Mouse (Mus musculus) heart, postnatal 14 days (tissue): Measurements from ENCODE around the gene Mob1b. TPM values are rescaled to one million over a fixed set of nuclear protein-coding genes. Genes with fewer than 3 reads are reported as not detected.

Source experiments
- DNase-seq, 2 experiments: peaks; one replicate each; pipeline ENCODE4 v3.0.0; 2021 to 2022
- intact Hi-C: fragments of 180-260 bp; cut with DNase I; formaldehyde crosslinking; loops from one replicate; pipeline ENCODE4 v1.15.1; 2025
- long read RNA-seq, 2 experiments: library from polyadenylated mRNA; stranded (forward); transcript quantifications; one replicate each; pipeline ENCODE4 v2.0.0; 2021
- total RNA-seq, 2 experiments: library from RNA; stranded (reverse); gene quantifications; 2 replicates each; pipeline ENCODE4 v1.2.3; 2021

The Mob1b gene
- 10 to 100 TPM; 41.7 to 42.9 TPM for total RNA-seq
- long read RNA-seq, experiment 1, transcript Mob1b-201 (6 exons, 2,705 nt), result major isoform, 14 of 18 reads
- long read RNA-seq, experiment 1, partial matches to known transcripts, result 0 of 18 reads
- long read RNA-seq, experiment 1, other reads (novel, unspliced or antisense), result 3 of 18 reads
- long read RNA-seq, experiment 2, full-length matches to known transcripts, result 19 of 21 reads
- long read RNA-seq, experiment 2, partial matches to known transcripts, result 0 of 21 reads
- long read RNA-seq, experiment 2, other reads (novel, unspliced or antisense), result 2 of 21 reads

DNA sequence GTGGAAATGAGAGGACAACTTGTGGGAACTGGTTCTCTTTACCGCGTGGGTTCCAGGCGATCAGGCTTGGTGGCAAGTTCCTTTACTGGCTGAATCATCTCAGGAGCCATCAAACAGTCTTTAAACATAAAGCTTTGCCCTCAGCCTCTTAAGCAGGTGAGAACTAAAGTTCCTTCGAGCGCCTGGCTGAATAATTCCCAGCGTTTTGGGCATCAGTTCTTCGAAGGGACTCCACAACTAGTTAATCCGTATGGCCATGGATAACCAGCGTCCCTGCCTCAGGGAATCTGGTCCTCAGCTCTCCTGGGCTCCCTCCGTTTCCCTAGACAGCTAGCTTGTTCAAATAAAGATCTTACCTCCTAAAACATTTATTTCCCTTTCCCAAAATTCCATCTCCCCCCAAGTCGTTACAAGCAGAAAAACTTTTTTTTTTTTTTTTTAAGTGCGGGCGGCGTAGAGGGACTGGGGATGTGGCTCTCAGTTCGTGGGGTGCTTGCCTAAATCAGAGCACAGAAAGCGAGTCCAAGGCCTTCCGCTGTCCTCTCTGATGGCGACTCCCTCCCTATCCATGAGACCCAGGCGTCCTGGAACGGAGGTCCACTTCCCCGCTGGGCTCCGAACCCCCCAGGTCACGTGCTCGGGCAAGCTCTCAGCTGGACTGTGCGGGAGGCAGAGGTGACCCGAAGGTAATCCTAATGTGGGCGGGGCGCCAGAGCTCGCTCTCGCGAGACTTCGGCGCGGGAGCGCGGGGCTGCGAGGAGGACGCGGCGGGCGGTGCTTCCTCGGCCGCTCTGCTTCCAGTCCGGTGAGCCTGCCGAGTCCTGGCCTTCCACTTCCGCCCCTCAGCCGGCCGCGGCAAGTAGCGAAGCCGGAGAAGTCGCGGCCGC lies at the start of gene Mob1b:
Mob1b (plus strand) TSS at position 740 of the 887 bp plus-strand sequence.
- peak; percentile 100 for DNase-seq
- intact Hi-C loops, result loop anchor here (1.0 to 2.0 kb wide), 2 partner anchors 32 to 44 kb away; partner anchors contain the start of gene Dck

DNA sequence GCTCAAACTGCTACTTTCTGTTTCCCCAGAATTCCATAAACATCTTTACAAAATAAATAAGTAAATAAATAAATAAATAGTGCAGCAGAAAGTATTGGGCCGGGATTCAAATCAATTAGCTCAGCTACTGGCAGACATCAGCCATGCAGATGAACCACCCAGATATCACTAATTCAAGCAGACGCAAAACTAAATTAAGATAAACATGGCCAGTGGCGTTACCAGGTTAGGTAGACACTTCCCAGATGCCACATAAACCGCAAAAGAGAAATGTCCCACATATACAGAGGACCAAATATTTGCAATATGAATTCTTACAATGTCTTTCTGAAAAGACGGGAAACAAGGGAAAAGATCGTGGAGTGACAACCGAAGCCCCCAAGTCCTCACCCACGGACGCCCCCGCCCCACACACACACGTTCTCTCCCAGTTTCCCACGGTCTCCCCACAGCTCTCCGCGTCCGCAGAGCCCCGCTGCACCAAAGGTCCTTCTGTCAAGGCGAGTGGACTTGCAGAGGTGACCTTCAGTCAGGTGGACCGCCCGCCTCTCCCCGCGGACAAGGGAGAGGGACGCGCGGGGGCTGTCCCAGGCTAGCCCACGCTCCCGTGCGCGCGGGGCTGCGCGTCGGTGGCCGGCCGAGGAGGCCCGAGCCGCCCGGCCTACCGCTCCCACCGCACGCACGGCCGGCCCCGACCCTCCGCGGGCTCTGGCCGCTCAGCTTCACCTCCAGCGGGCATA lies 45.8 kb upstream of the Mob1b start:
- intact Hi-C loops, result loop anchor here (5.0 kb wide), 2 partner anchors 87 to 108 kb away; partner anchors contain the start of genes Dck and Rufy3
- DNase-seq, result peak; percentile 51 to 54

DNA sequence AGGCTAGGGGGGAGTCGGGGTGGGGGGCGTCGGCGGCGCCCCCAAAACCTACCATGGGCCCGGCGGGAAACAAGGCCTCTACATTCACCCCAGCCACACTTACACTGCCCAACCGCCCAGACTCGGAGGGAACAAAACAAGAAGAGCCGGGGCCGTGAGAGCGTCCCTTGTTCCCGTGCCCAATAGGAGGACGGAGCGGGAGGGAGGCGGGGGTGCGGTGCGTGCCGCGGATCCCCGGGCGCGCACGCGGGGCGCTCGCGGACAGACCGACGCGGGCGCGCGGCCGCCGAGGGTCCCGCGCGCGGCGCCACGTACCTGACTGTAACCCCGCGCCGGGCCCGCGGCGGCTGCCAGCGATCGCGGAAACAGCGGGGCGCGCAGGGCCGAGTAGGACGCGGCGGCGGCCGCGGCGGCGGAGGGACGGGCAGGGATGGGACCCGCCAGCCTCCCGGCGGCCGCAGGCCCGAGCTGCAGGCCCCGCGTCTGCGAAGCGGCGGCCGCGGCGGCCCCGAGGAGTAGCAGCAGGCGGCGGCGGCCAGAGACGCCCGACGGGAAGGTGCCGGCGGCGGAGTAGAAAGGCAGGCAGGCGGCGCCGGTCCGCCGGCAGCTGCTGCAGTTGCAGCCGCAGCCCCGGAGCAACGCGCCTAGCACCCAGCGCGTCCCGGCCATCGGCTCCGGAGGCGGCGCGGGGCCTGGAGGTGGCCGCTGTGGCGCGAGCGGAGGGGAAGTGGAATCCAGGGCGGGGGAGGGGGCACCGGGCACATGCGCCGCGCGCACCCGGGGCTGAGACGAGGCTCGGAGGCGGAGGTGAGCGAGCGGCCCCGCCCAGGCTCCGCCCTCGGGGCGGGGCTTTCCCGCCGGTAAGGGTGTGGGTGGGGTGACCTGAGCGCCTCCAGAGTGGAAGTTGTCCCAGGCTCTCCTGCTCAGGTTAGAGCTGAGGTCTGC lies 44.9 kb upstream of the Mob1b start, which contains the start of gene Grsf1:
Grsf1 (minus strand) TSS at position 729 of the 945 bp plus-strand sequence.
- DNase-seq, result peak; percentile 93 to 94
- intact Hi-C loops, result loop anchor here (5.0 kb wide), 1 partner anchor 87 kb away; the partner anchor contains the start of gene Dck

DNA sequence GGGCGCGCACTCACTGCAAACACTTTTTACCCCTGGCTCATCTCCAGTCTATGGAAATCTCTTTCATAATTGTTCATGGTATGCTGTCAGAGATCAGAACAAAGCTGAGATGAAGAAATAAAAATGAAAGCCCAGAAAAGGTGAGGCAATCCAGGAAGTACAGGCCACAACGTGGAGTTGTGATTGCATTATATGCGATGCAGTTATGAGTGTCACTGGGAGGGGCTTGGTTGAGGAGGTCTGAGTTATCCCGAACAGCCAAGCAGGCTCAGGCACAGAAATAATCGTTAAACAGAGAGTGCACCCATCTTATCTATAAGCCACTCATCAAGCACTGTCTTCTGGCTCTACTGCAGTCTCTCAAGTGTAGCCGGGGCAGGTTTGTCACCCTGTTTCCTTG lies 41.7 kb upstream of the Mob1b start:
- intact Hi-C loops, result loop anchor here (5.0 kb wide), 1 partner anchor 83 kb away; the partner anchor contains the start of gene Dck
- DNase-seq, result no peak

DNA sequence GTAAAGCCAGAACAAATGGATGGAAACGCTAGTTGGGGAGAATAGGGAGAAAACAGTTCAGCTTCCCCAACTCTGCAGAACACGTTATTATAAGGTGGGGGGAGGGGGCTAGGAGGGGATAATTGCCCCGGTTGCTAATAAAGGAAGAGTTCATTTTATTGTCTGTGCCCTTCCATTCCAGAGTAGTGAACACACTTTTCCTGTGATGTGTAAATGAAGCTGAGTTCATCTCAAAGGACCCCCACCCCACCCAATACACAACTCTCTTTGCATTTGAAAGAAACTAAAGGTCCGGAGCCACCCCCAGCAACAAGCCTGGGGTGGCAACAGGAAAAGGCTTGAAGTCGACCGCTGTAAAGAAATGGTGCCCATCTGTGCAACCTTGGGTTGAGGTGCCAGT lies 41.3 kb upstream of the Mob1b start:
- no peak for DNase-seq
- intact Hi-C loops, result loop anchor here (5.0 kb wide), 1 partner anchor 83 kb away; the partner anchor contains the start of gene Dck

DNA sequence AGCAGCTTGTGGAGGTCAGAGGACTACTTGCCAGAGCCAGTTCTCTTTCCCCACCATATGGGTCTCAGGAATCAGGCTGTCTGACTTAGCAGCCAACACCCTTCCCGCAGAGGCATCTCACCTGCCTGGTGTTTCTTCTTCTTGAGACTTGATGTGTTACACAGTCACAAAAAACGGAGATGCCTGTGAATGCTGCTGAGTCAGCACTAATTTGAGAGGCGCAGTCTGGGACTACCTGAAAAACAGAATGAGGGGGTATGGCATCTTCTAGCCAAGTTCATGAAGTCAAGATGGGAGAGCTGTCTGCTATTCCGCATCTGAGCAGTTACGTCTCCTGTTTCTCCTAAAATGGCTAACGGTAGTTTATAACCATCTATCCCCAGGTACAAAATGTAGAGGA lies 40.1 kb upstream of the Mob1b start:
- no peak for DNase-seq

DNA sequence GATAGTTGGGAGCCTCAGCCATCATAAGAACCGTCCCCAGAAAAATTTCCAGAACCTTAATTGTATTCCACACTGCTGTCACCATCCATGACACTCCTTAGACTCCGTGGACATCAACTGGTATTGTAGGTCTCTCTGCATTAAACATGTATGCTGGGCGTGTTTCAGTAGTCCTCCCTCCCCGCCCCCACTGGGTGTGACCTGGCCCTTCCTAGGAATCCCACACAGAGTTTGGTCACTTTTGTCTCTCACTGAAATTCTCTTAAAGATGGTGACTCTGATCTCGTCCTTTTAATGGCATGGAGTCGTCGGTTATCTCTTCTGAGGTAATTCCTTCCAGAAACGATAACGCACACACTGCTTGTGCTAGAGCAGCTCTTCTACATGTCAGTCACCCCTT lies 36.9 kb upstream of the Mob1b start:
- intact Hi-C loops, result no loop called here
- DNase-seq, result no peak

More for the DNA sequence above, 40.1 kb upstream of the Mob1b start:
- intact Hi-C loops, result no loop called here

DNA sequence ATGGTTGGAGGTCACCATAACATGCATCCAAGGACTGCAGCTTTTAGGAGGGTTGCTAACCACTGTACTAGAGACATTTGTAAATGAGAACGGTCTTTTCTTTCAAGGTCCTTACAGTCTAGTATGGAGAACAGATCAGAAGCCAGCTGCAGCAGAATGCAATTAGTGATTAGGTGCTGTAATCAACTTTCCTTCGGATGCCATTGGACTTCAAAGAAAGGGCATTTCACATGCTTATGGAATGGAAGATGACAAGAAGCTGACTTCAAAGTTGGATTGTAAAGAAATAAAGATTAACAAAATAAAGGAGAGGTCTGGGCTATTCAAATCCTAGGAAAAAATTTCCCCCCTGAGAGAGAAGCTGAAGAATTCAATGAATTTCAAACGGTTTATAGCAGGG lies 36.4 kb upstream of the Mob1b start:
- intact Hi-C loops, result no loop called here
- no peak for DNase-seq

DNA sequence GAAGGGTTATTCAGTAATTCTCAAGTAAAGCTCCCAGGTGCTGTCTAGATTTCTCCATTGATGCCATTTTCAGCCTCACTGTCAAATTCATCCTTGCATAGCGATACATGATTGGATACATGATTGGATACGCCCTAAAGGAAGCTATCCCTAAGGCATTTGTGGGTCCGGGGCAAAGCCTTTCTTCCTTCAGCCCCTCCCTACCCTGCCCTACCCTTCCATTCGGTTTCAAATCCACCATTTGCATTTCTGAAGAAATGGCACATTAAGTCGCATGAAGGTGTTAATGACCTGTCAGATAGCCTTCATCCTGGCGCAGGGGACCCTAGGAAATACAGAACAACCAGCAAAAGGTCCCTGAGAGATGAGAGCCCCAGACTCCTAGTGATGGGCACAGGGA lies 35.3 kb upstream of the Mob1b start:
- no peak for DNase-seq
- intact Hi-C loops, result loop anchor here (5.0 kb wide), 2 partner anchors 107 to 702 kb away; no protein-coding TSS in a partner anchor

DNA sequence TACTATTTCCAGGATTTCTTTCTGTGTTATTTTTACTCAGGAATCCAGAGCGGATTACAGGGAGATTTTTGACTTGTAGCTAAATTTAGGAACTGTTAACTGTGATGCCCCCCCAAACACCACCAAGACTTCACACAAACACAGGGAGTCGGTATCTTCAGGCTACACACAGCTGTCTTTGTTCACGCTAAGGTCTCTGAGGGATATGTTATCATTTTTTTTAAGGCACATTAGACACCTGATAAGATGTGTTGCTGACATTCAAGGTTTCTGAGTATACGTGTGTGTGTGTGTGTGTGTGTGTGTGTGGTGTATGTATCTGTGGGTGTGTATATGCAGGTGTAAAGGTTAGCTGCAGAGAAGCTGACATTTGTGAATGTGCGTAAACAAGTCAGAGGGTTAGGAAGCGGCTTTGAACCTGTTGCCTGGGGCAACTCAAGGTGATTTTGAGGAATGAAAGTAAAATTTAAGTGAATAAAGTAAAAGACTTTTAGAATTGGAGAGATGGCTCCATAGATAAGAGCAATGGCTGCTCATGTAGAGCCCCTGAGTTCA lies 34.8 kb upstream of the Mob1b start:
- intact Hi-C loops, result loop anchor here (5.0 kb wide), 2 partner anchors 106 to 701 kb away; no protein-coding TSS in a partner anchor
- DNase-seq, result no peak

DNA sequence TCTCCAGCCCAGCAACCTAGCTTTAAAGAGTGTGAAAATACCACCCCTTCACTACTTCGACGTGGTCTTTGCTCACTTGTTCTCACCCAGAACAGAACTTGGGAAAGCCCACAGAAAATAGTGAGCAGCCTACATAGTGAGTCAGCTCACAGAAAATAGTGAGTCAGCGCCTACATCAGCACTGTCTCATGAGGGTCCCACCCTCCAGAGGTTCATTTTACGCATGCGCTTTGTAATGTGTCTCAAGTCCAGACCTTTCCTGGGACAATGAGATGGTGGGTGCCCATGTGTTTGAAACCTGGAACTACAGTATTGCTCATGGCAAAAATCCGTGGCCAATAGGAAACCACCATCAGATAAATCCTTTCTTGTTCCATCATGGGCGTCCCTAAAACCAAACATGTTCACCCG lies 32.7 kb upstream of the Mob1b start:
- no peak for DNase-seq
- intact Hi-C loops, result loop anchor here (2.0 to 5.0 kb wide), 3 partner anchors 33 to 699 kb away; partner anchors contain the start of gene Mob1b

DNA sequence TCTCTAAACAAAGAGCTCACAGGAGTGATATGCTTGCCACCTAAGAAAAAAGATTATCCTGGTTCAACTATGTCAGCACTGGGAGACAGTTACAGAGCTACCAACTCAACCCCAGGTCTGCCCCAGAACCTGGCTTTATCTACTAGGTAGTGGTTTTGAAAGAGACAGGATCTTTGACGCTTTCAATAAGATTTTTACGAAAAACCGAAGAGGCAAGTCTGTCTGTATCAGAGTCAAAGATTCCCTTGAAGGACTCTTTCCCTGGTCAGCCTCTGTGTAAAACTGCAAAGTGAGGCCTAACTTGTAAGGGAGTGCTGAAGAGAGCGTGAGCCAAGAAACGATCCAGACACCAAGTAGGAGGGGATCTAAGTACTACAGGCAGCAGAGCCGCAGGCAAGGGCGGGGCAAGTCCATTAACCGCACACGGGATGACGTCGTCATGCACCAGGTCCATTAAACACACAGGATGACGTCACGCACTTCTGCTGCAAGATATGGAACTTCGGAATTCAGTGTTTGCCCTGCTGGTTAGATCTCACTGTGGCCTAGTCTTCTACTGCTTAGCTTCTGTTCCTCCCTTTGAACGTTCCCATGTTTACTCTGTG lies 32.0 kb upstream of the Mob1b start:
- intact Hi-C loops, result loop anchor here (2.0 to 5.0 kb wide), 3 partner anchors 32 to 699 kb away; partner anchors contain the start of gene Mob1b

DNA sequence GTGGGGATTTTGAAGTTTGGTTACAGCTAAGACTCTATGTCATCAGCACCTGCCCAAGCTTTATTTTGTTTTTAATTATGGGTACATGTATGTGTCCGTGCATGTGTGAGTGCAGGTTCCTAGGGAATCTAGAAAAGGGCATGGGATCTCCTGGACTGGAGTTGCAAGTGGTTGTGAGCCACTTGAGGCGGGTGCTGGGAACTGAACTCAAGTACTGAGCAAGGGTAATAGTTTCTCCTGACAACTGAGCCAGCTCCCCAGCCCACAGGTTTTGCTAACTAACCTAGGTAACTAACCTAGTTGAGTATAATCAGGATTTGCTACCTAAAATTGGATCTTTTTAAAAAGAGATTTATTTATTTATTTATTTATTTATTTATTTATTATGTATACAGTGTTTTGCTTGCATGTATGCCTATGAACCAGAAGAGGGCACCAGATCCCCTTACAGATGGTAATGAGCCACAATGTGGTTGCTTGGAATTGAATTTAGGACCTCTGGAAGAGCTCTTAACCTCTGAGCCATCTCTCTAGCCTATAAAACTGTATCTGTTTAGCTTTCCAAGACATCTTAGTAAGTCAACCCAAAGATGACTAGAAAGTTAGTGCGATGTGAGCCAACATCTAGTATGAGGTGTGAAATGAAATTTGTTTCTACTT lies 31.2 kb upstream of the Mob1b start:
- intact Hi-C loops, result loop anchor here (2.0 to 5.0 kb wide), 3 partner anchors 31 to 698 kb away; partner anchors contain the start of gene Mob1b
- peak in 1 of 2 experiments; percentile 22 for DNase-seq

More for the DNA sequence above, 32.0 kb upstream of the Mob1b start:
- DNase-seq, result no peak

DNA sequence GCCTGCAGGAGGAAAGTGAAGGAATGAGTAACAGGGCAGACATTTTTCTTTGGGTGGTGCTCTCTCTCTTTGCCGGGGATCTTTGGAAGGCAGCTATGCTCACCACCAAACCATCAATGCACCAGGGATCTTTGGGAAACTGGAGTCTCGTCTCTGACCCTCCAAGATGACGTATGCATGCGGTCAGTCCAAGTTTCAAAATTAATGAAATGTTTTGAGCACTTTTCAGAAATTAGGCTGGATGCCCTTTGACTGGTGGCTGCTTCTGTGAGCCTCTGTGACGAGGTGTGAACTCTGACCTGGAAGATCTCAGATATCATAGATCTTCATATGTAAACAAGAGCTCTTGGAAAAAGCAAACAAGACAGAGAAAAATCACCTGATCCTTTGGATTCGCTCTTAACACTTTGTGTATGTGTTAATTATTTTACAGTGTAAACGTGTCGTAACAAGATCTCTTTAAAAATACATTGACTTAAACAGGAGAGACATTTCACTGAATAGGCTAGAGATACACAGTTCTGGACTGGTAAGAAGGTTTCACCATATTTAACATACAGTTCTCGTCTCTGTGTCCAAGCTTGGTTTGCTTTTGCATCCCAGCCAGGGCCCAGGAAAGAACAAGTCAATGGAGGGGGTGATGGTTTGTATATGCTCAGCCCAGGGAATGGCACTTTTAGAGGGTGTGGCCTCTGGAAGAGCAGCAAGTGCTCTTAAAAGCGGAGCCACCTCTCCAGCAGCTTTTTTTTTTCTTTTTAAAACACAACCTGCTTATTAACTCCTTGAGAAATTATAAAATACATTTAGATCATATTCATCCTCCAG lies 29.8 kb upstream of the Mob1b start:
- intact Hi-C loops, result no loop called here
- DNase-seq, result no peak

DNA sequence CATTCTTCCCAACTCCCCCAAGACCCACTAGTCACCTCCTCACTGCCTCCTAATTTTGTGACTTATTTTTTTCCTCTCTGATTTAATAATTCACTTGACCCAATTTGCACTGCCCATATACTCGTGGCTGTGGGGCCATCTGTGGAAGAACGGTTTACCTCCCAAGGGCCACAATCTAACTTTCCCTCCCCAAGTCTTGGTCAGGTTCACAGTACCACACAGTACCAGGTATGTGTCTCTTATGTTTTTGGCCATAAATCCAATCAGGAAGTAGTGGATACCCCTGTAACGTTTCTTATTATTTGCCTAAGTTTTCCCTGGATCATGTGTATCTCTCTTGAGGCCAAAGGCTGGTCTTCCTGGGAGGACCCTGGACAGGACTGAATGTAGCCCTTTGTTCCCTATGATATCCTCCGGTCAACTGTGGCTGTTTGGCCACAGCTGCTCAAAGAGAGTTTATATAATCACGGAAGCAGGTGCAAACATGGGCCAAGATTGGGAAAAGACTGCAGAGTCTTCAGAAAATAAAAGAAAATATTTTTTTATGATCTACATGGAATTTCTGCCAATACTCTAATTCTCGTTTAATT lies 29.1 kb upstream of the Mob1b start:
- DNase-seq, result no peak
- intact Hi-C loops, result no loop called here

DNA sequence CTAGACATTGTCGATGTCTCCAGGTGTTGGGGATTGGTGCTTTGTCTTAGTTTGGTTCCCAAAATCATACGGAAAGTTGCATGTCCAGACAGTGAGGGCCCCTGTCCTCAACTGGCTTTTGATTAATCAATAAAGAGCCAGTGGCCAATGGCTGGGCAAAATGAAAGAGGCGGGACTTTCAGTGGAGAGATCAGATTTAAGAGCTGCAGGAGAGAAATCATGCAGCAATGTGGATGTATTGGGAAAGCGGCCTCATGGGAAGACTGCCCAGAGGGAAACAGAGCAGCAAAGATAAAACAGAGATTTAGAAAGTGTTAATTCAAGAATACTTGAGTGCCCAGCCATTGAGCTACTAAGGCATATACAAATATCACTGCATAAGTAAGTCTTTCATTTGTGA lies 28.1 kb upstream of the Mob1b start:
- no peak for DNase-seq
- intact Hi-C loops, result no loop called here
